Mouse (Mus musculus) c-Kit-positive CD71-positive TER-119-negative erythroid progenitor cells, embryonic 14.5 days (primary cell): ENCODE measurements around the gene Tmem150b.

Experiments used
- DNase-seq: peaks from one replicate; pipeline ENCODE4 v3.0.0-alpha.2; 2013; ENCODE audit warnings: low read depth

Gene Tmem150b

DNA sequence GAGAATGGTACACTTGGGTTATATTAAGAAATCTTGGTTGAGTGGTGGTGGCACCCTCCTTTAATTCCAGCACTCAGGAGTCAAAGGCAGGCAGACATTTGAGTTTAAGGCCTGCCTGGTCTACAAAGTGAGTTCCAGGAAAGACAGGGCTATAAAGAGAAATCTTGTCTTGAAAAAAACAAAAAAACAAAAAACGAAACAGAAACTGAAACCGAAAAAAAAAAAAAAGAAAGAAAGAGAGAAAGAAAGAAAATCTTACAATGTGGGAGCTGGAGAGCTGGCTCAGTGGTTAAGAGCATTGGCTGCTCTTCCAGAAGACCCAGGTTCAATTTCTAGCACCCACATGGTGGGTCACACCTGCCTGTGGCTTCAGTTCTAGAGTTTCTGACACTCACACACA, 61.3 kb downstream of the Tmem150b start:
- DNase-seq, result no peak

DNA sequence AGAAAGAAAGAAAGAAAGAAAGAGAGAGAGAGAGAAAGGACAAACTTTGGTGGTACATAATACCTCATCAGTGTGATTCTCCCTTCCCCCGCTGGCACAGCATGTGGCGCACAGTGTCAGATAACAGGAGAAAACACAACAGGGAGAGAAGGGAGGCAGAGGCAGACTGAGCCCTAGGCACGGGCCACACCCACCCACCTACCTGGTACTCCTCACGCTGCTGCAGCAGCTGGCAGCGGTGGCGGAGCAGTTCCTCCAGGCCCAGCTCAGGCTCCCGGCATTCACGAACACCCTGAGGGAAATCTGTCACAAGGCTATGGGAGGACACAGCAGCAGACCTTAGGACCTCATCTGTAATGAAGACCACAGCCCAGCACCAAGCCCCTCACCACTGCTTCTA, 61.9 kb downstream of the Tmem150b start:
- no peak for DNase-seq

DNA sequence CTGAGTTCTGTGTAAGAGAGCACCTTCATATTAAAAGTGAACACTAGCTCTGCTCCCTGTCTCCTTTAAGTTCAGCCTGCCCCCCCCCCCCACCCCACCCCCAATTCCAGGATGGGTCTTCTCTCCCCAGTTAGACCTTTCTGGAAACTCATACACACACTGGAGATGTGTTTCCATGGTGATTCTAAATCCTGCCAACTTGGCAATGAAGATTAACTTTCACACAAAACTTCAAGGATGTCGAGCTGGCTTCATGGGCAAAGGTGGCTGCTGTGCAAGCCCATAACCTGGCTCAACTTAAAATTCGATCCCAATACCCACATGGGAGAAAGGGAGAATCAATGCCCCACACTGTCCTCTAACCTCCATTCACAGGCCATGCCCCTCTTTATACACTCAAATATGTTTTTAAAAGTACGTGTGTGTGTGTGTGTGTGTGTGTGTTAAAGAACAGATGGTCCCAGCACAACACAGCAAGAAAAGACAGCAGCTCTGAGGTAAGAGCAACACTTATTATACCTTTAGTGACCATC, 65.1 kb downstream of the Tmem150b start:
- DNase-seq, result no peak

DNA sequence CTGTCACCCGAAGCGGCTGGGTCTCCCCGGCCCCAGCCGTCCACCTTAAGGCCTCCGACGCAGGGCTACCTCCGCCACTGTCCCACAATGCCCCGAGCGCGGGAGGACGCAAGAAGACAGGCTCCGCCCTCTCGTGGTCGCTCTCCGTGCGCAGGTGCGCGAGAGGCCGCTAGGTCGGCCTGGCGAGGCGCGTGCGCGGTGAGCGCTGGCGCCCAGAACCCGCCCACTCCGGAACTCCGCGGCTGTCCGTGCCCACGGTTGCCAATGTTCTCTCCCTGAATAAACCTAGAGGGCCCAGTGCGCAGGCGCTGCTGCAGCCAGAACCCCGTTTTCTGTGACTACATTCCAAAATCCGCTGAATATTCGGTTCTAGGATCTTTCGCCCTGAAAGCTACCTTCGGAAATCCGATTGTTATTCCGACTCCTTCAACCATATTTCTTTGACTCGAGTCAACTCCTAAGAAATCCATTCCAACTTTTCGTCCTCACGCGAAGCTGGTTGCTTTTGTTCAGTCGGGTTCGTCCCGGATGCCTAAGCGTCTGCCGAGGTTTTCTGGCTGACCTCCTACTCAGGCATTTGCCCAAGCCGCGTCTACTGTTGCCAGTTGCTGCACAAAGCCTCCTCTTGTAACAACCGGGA, 66.0 kb downstream of the Tmem150b start, which contains the start of gene Ppp6r1:
Ppp6r1 (minus strand) TSS at position 108 of the 640 bp plus-strand sequence.
- DNase-seq, result peak; percentile 95

DNA sequence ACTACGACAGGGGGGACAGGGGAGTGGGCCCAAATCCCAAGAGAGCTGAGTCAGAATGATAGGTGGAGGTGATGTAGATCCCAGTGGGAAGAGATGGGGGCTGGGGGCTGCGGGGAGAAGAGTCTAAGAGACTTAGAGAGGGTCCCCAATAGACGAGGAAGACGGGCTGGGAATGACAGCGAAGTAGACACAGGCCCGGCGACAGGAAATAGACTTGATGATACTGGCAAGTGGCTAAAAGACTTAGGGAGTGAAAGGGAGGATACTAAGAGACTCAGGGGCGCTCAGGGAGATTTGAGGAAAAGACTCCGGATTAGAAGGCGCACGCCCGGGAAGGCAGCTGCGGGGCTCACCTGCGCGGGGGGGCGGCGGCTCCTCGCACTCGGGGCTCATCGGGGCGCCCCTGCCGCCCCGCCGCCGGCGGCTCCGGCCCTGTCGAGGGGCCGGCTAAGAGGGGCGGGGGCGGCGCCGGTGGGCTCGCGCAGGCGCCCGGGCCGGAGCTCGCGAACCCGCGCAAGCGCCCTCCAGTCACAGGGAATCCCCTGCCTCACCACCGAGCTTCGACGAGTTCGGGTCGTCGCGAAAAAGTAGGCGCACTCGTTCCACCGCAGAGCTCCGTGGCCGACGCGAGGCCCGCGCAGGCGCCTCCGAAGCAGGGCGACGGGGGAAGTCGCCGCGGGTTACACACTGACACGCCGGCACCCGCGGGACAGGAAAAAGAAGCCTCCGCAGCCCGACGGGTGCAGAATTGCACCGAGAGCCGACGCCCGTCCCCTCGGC, 66.7 kb downstream of the Tmem150b start:
- no peak for DNase-seq

DNA sequence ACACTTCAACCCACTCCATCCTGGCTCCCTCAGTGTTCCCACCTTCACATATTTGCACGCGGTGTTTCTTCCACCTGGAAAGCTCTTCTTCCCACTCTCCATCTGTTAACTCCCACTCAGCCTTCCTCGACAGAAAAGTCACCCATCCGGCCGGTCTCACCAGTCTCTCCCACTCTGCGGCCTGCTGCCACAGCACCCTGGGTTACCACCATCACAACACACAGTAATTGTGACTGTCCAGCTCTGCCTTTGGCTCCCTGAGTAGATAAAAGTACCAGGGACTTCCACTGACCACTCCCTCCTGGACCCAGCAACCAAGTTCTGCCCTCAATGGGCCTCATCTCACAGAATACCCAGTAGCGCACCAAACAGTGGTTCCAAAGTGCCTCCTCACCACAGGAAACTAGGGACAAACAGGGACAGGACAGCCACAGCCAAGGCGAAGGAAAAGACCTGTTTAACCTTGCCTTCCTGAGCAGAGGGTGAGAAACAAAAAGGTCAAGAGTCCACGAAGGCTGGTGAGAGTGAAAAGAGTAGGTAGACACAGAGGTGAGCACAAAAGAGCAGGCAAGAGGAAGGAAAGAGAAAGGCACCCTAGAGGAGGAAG, 67.4 kb downstream of the Tmem150b start:
- no peak for DNase-seq
